Mouse (Mus musculus) kidney, postnatal 0 days (tissue): ENCODE data around the gene Gm11020. TPM values are rescaled to one million over a fixed set of nuclear protein-coding genes. Genes with fewer than 3 reads are reported as not detected.

Experiments
- ATAC-seq: fragments of 200-750 bp; cut with Nextera tagmentation; replicated peaks from 2 replicates; pipeline ENCODE4 v1.8.0; 2017; ENCODE audit warnings: low read depth, moderate number of reproducible peaks, moderate TSS enrichment, moderate library complexity; ENCODE audit not compliant: low FRiP score
- DNase-seq: peaks from one replicate; pipeline ENCODE4 v3.0.0-alpha.2; 2016; ENCODE audit warnings: low spot score
- H3K27ac ChIP-seq: fragments of 300-500 bp; sonication (generic); 2 replicates; pipeline ENCODE4 v1.5.1; 2014; ENCODE audit warnings: mild to moderate bottlenecking
- H3K27me3 ChIP-seq: fragments of 300-500 bp; sonication (generic); 2 replicates; pipeline ENCODE4 v1.6.1; 2014; ENCODE audit warnings: low read length, mixed read lengths; ENCODE audit not compliant: insufficient read depth
- H3K36me3 ChIP-seq: fragments of 300-500 bp; sonication (generic); 2 replicates; pipeline ENCODE4 v1.6.1; 2014; ENCODE audit warnings: low read length, mixed read lengths; ENCODE audit not compliant: insufficient read depth
- H3K4me1 ChIP-seq: fragments of 300-500 bp; sonication (generic); replicated peaks from 2 replicates; pipeline ENCODE4 v1.6.1; 2014; ENCODE audit warnings: antibody characterized with exemption, low read length, mixed read lengths; ENCODE audit not compliant: insufficient read depth
- H3K4me2 ChIP-seq: fragments of 300-500 bp; sonication (generic); 2 replicates; pipeline ENCODE4 v1.6.1; 2014; ENCODE audit warnings: mild to moderate bottlenecking, low read length, moderate library complexity, mixed read lengths
- H3K4me3 ChIP-seq: fragments of 300-500 bp; sonication (generic); replicated peaks from 2 replicates; pipeline ENCODE4 v1.5.1; 2014; ENCODE audit warnings: low read depth, low read length
- H3K9ac ChIP-seq: fragments of 300-500 bp; sonication (generic); 2 replicates; pipeline ENCODE4 v1.6.1; 2014; ENCODE audit warnings: low read depth, low read length
- H3K9me3 ChIP-seq: fragments of 300-500 bp; sonication (generic); replicated peaks from 2 replicates; pipeline ENCODE4 v1.6.1; 2016; ENCODE audit warnings: low read length, inconsistent platforms, mixed read lengths
- CTCF ChIP-seq: IDR thresholded peaks from 2 replicates; pipeline ENCODE4 v1.5.1; 2016; ENCODE audit warnings: antibody characterized with exemption, low read depth, mild to moderate bottlenecking, moderate library complexity
- WGBS: fragments of 180-500 bp; shearing (Covaris S2); extraction: QIAGEN DNeasy Blood & Tissue Kit; methylation state at CpG from one replicate; pipeline ENCODE4 v1.1.7; 2014; 5-methylcytosine and 5-hydroxymethylcytosine counted together
- polyA plus RNA-seq: library from polyadenylated mRNA; unstranded; fragments of >200 nt; fragmentation: Nextera tagmentation; extraction: Ambion mirVana; gene quantifications from 2 replicates; pipeline ENCODE4 v1.2.1, GENCODE M21; 2015

Gm11020 gene
- polyA plus RNA-seq, 1 experiment from 2014 or later: not detected

DNA sequence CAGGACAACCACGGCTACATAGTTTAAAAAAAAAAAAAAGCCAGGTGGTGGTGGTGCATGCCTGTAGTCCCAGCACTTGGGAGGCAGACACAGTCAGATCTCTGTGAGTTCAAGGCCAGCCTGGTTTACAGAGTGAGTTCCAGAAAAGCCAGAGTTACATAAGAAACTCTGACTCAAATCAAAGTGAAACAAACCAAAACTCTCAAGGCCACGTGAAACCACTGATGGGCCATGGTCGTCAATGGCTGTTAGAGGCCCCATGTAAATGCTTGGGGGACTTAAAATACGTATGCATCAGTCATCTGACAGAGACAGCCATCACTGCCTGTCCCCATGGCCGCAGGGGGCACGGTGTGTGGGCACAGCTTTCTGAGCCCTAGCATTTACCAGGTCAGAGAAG, 49.8 kb downstream of the Gm11020 start:
- Histone ChIP-seq H3K9me3 (no peaks in the 10 kb centered on the region), H3K9ac (no peak overlapping the region), H3K4me3 (no peak overlapping the region), H3K27ac (no peak overlapping the region), H3K4me2 (no peak overlapping the region), H3K36me3 (no peaks in the 10 kb centered on the region), H3K4me1 (peaks cover 25% of the 10 kb centered on the region), H3K27me3 (no peaks in the 10 kb centered on the region)
- TF ChIP-seq CTCF: no peak
- 82% methylated on average over 6 of the region's 6 CpGs for WGBS
- no peak for DNase-seq
- ATAC-seq: no peak

Other genes starting within 250 kb of the Gm11020 start
- gene Cdh5, start 219.9 kb upstream of the Gm11020 start, polyA plus RNA-seq: 33.4 and 35.9 TPM in 2 replicates
- gene Bean1, start 151.1 kb upstream of the Gm11020 start, polyA plus RNA-seq: 2.1 TPM in 2 replicates
- 19.6 and 20.9 TPM in 2 replicates for gene Tk2, start 73.0 kb upstream of the Gm11020 start, polyA plus RNA-seq
- gene Cklf, start 70.7 kb upstream of the Gm11020 start, polyA plus RNA-seq: 33.4 and 37.2 TPM in 2 replicates
- not detected in 2 replicates for gene Cmtm2a, start 28.4 kb upstream of the Gm11020 start, polyA plus RNA-seq
- not detected in 2 replicates for gene Gm45711, start 11.5 kb upstream of the Gm11020 start, polyA plus RNA-seq
- gene Cmtm1, start 11.4 kb upstream of the Gm11020 start, polyA plus RNA-seq: not detected in 2 replicates
- not detected in 2 replicates for gene Cmtm2b, start 663 bp downstream of the Gm11020 start, polyA plus RNA-seq
- gene Cmtm3, start 17.8 kb downstream of the Gm11020 start, polyA plus RNA-seq: 125 and 132 TPM in 2 replicates
- gene Cmtm4, start 74.2 kb downstream of the Gm11020 start, polyA plus RNA-seq: 4.5 and 4.7 TPM in 2 replicates
- gene Dync1li2, start 121.5 kb downstream of the Gm11020 start, polyA plus RNA-seq: 34.4 and 37.5 TPM in 2 replicates
- gene Terb1, start 188.3 kb downstream of the Gm11020 start, polyA plus RNA-seq: 0.52 and 0.54 TPM in 2 replicates
- gene Nae1, start 213.1 kb downstream of the Gm11020 start, polyA plus RNA-seq: 87.8 and 91.8 TPM in 2 replicates
- 5.2 and 5.8 TPM in 2 replicates for gene Car7, start 213.1 kb downstream of the Gm11020 start, polyA plus RNA-seq